Mouse (Mus musculus): ENCODE results near the gene Gars. TPM values are rescaled to one million over a fixed set of nuclear protein-coding genes. Genes with fewer than 3 reads are reported as not detected.
A peak's percentile ranks its signal among the peaks of the same experiment; 100 is the strongest.

The Gars gene
- polyA plus RNA-seq (2012; rRNA removed): 44.2 and 44.7 TPM in 2 replicates

- under 1% methylated on average over 87 of the region's 87 CpGs for WGBS
- DNase-seq (ENCODE audit: low read depth, low spot score): no peak
These were observed at the start of gene Gars for GRCm38 (mm10) chr6:55037799-55038670. Gene Gars (plus strand): TSS chr6:55038007.

GRCm38 (mm10) chr6:54988141-54988540 lies 49.7 kb upstream of the Gars start:
- DNase-seq (ENCODE audit: low read depth, low spot score): no peak
- 90% methylated on average over 6 of the region's 6 CpGs for WGBS

- no peak for DNase-seq (ENCODE audit: low read depth, low spot score)
These were observed 46.6 kb upstream of the Gars start for GRCm38 (mm10) chr6:54991189-54991588.

GRCm38 (mm10) chr6:54992141-54992540 lies 45.7 kb upstream of the Gars start:
- under 1% methylated on average over 7 of the region's 7 CpGs for WGBS
- DNase-seq (ENCODE audit: low read depth, low spot score): no peak

More at GRCm38 (mm10) chr6:54991189-54991588, 46.6 kb upstream of the Gars start:
- 56% methylated on average over 2 of the region's 2 CpGs for WGBS

- under 1% methylated on average over 41 of the region's 41 CpGs for WGBS
- peak; percentile 93 for DNase-seq (ENCODE audit: low read depth, low spot score)
These were observed 45.0 kb upstream of the Gars start, which contains the start of gene Ggct for GRCm38 (mm10) chr6:54992734-54993260. Gene Ggct (minus strand): TSS chr6:54992950.

GRCm38 (mm10) chr6:54996361-54996760 lies 41.4 kb upstream of the Gars start:
- WGBS: 88% methylated on average over 3 of the region's 3 CpGs
- DNase-seq (ENCODE audit: low read depth, low spot score): no peak

GRCm38 (mm10) chr6:54997726-54998125 lies 40.1 kb upstream of the Gars start:
- WGBS: 56% methylated on average over 6 of the region's 6 CpGs
- DNase-seq (ENCODE audit: low read depth, low spot score): no peak

- 49% methylated on average over 4 of the region's 4 CpGs for WGBS
- no peak for DNase-seq (ENCODE audit: low read depth, low spot score)
These were observed 36.5 kb upstream of the Gars start for GRCm38 (mm10) chr6:55001320-55001719.

- no peak for DNase-seq (ENCODE audit: low read depth, low spot score)
- 59% methylated on average over 4 of the region's 4 CpGs for WGBS
These were observed 35.4 kb upstream of the Gars start for GRCm38 (mm10) chr6:55002438-55002837.

- 60% methylated on average over 4 of the region's 4 CpGs for WGBS
- no peak for DNase-seq (ENCODE audit: low read depth, low spot score)
These were observed 34.2 kb upstream of the Gars start for GRCm38 (mm10) chr6:55003559-55003958.

GRCm38 (mm10) chr6:55008401-55008800 lies 29.4 kb upstream of the Gars start:
- WGBS: 90% methylated on average over 8 of the region's 8 CpGs
- no peak for DNase-seq (ENCODE audit: low read depth, low spot score)

GRCm38 (mm10) chr6:55009391-55010230 lies 28.2 kb upstream of the Gars start:
- WGBS: 26% methylated on average over 16 of the region's 16 CpGs
- no peak for DNase-seq (ENCODE audit: low read depth, low spot score)

- WGBS: 59% methylated on average over 4 of the region's 4 CpGs
- DNase-seq (ENCODE audit: low read depth, low spot score): no peak
These were observed 27.3 kb upstream of the Gars start for GRCm38 (mm10) chr6:55010330-55011091.

GRCm38 (mm10) chr6:55012516-55012915 lies 25.3 kb upstream of the Gars start:
- no peak for DNase-seq (ENCODE audit: low read depth, low spot score)
- WGBS: 68% methylated on average over 7 of the region's 7 CpGs

GRCm38 (mm10) chr6:55014184-55014583 lies 23.6 kb upstream of the Gars start:
- 96% methylated on average over 3 of the region's 3 CpGs for WGBS

GRCm38 (mm10) chr6:55016236-55016635 lies 21.6 kb upstream of the Gars start:
- no peak for DNase-seq (ENCODE audit: low read depth, low spot score)
- WGBS: 3% methylated on average over 5 of the region's 5 CpGs

More at GRCm38 (mm10) chr6:55014184-55014583, 23.6 kb upstream of the Gars start:
- DNase-seq (ENCODE audit: low read depth, low spot score): no peak

GRCm38 (mm10) chr6:55016710-55017583 lies 20.9 kb upstream of the Gars start:
- WGBS: 22% methylated on average over 15 of the region's 15 CpGs
- DNase-seq (ENCODE audit: low read depth, low spot score): no peak

GRCm38 (mm10) chr6:55018417-55018816 lies 19.4 kb upstream of the Gars start:
- 80% methylated on average over 2 of the region's 2 CpGs for WGBS

More at GRCm38 (mm10) chr6:55018417-55018816, 19.4 kb upstream of the Gars start:
- no peak for DNase-seq (ENCODE audit: low read depth, low spot score)

Measured in large intestine, adult 2 months (tissue).